Mouse (Mus musculus) adrenal gland, adult 18-20 months (tissue): ENCODE data around the gene Hspbap1. TPM values are rescaled to one million over a fixed set of nuclear protein-coding genes. Genes with fewer than 3 reads are reported as not detected.
A peak's percentile ranks its signal among the peaks of the same experiment; 100 is the strongest.

Source experiments
- DNase-seq, 2 experiments: peaks; one replicate each; pipeline ENCODE4 v3.0.0; 2021 to 2022; ENCODE audit warnings: low spot score in 2 of 2
- total RNA-seq, 2 experiments: library from RNA; stranded (reverse); gene quantifications; 1 replicate in 1 of 2; 2 replicates in 1 of 2; pipeline ENCODE4 v1.2.3; 2021

Hspbap1 gene
- total RNA-seq, 2 experiments from 2014 or later, result 3.5 to 4.9 TPM

DNA sequence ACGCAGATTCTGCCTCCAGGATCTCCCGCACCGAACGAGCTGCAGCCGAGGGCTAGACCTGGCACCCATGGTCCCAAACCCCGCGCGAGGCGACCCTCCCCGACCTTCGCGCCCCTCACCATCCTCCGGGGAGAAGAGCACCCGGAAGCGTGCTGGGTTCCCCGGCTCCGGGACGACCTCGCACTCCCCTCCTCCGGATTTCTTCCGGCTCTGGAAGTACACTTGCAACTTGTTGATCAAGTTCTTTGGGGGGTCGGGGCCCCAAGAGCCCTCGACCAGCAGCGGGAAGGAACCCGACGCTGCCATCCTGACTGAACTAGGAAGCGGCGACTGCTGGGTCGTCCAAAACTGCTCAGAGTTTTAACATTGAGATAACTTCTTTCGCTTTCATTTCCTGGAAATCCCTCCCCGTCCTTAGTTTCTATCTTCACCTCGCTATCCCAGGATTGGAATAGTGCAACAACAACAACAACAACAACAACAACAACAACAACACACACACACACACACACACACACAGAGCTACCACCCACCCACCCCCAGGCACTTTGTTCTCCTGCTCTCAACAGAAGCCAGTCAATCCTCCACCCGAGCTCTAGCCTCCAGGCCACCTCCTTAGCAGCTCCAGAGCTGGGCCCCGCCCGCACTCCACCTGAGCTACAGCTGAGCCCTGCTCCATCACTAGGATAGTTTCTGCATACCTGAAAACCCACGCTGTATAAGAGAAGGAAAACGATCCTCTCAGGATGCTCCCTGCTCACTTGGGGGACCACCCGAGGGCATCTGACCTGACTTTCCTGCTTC is 101.1 kb downstream of the Hspbap1 start, which contains the start of gene Parp14:
Parp14 (minus strand) TSS at position 497 of the 804 bp plus-strand sequence.
- peak; percentile 46 to 57 for DNase-seq

DNA sequence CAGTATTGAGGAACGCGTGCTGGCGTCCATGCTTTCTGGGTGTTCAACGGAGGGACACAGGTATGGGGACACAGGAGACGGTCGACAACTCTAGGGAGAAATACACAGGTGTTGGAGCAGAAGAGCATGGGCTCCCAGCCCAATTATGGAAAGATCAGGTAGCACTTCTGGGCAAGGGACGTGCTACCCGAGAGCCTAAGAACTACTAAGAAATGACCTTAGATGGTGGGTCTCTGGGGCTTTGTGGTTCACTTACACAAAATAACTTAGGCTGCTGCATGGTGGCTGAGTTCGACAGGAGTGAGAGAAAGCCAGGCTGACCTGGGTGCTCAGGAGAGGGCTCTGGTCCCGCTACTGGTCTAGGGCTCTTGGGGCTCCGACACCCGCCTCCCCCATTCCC is 101.7 kb downstream of the Hspbap1 start:
- DNase-seq, result no peak

DNA sequence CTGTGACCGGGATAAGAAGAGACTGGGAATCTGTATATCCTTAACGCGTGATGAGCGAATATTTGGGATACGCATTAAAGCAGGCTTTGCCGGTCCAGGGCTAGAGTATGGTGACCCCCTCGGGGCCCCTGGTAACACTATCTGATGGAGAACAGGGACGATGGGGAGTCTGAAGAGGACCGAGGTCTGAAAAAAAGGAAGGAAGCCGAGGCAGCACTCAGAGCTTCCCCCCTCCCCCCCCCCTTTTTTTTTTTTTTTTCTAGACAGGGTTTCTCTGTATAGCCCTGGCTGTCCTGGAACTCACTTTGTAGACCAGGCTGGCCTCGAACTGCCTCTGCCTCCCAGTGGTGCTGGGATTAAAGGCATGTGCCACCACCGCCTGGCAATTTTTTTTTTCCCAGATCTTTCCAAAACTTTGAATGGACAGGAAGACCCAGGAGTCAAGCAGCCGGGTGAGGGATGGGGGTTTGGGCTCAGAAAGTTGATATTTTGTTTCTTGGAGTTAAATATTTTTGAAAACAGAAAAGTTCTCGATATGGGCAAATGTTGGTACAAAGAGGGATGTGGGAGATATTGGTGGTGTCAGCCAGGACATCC is 102.3 kb downstream of the Hspbap1 start:
- no peak for DNase-seq

GRCm38 (mm10) chr16:35874416-35874815 is 104.2 kb downstream of the Hspbap1 start:
- DNase-seq, result peak; percentile 72 to 79

Other genes with a start within 250 kb of the Hspbap1 start
- gene Sema5b, start 229.2 kb upstream of the Hspbap1 start, total RNA-seq, result 1 to 10 TPM in 1 of 2 experiments, under 1 TPM in 1; 0.43 to 9.0 TPM
- 10 to 100 TPM; 28.1 to 33.2 TPM for gene Dirc2, start 1.0 kb upstream of the Hspbap1 start, total RNA-seq
- gene Parp14, start 101.2 kb downstream of the Hspbap1 start, total RNA-seq, result 10 to 100 TPM; 10.7 to 12.7 TPM
- 10 to 100 TPM; 11.8 to 13.9 TPM for gene Parp9, start 168.1 kb downstream of the Hspbap1 start, total RNA-seq
- 1 to 10 TPM; 6.8 to 9.8 TPM for gene Dtx3l, start 168.8 kb downstream of the Hspbap1 start, total RNA-seq
- 100 to 1,000 TPM in 1 of 2 experiments, 10 to 100 TPM in 1; 77.6 to 101 TPM for gene Kpna1, start 208.4 kb downstream of the Hspbap1 start, total RNA-seq